Mouse (Mus musculus): Measurements from ENCODE around the gene Rhob. TPM values are rescaled to one million over a fixed set of nuclear protein-coding genes. Genes with fewer than 3 reads are reported as not detected.

The Rhob gene
- polyA plus RNA-seq, 1 experiment from 2014 or later = 7.5 TPM

DNA sequence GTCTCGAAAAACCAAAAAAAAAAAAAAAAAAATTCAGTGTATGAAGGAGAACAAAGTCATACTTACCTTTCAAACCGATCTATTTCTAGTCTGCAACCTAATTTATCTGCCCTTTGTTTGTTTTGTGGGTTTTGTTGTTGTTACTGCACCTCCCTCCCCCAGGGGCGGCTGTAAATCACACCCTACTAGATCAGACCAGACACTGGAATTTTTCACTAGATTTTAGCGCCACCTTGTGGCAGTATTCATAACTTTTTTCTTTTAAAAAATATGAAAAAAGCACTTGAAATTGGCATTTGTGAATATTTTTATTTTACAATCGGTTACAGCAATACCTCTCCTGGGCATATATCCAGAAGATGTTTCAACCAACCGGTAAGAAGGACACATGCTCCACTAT, 2.7 kb upstream of the Rhob start:
- no peak for ATAC-seq (ENCODE audit: insufficient read depth)
- no peaks in the 10 kb centered on the region for H3K36me3 ChIP-seq (replicated peaks)
- peaks cover 27% of the 10 kb centered on the region for H3K27me3 ChIP-seq
- no peak overlapping the region for H3K27ac ChIP-seq (replicated peaks)
- H3K4me1 ChIP-seq (replicated peaks) = peaks cover 30% of the 10 kb centered on the region
- no peaks in the 10 kb centered on the region for H3K9me3 ChIP-seq (replicated peaks)
- H3K9ac ChIP-seq = no peak overlapping the region
- H3K4me2 ChIP-seq = no peak overlapping the region
- WGBS (ENCODE audit: insufficient replicate concordance) = 15% methylated on average over 6 of the region's 6 CpGs
- H3K4me3 ChIP-seq (replicated peaks) = no peak overlapping the region

DNA sequence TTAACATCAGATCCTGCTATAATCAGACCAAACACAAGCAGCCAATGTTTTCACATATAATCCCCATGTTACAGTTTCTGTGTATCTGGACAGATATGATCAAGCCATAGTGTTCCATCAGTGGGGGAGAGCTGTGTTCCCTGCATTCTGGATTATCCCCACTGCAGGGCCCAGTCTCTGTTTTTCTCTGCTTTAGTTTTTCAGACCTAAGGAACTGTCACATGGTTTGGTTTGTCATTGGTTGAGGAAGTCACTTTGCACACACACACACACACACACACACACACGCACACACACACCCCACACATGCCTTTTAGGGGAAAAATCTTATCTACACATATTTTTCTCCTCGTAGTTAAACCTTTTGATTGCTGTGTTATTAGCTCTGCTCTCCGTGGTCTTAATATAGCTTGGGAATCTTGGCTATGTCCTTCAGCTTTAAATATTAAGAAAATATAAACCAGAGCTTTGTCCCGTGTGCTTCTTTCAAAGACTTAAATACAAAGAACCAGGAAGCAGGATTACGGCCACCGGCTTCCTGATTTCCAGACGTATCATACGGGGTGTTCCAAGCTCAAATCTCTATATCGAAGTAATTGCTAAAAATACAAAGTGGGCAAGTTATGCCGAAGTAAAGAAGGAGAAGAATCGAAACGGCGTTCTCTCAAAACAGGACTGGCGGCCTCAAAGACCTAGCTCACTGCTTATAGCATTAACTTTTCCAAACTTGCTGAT, 1.9 kb upstream of the Rhob start:
- no peak overlapping the region for H3K4me2 ChIP-seq
- H3K4me1 ChIP-seq (replicated peaks) = peaks cover 28% of the 10 kb centered on the region
- no peak for ATAC-seq (ENCODE audit: insufficient read depth)
- no peak overlapping the region for H3K27ac ChIP-seq (replicated peaks)
- no peaks in the 10 kb centered on the region for H3K36me3 ChIP-seq (replicated peaks)
- H3K4me3 ChIP-seq (replicated peaks) = no peak overlapping the region
- no peak overlapping the region for H3K9ac ChIP-seq
- H3K9me3 ChIP-seq (replicated peaks) = no peaks in the 10 kb centered on the region
- H3K27me3 ChIP-seq = peaks cover 27% of the 10 kb centered on the region
- 63% methylated on average over 14 of the region's 14 CpGs for WGBS (ENCODE audit: insufficient replicate concordance)

DNA sequence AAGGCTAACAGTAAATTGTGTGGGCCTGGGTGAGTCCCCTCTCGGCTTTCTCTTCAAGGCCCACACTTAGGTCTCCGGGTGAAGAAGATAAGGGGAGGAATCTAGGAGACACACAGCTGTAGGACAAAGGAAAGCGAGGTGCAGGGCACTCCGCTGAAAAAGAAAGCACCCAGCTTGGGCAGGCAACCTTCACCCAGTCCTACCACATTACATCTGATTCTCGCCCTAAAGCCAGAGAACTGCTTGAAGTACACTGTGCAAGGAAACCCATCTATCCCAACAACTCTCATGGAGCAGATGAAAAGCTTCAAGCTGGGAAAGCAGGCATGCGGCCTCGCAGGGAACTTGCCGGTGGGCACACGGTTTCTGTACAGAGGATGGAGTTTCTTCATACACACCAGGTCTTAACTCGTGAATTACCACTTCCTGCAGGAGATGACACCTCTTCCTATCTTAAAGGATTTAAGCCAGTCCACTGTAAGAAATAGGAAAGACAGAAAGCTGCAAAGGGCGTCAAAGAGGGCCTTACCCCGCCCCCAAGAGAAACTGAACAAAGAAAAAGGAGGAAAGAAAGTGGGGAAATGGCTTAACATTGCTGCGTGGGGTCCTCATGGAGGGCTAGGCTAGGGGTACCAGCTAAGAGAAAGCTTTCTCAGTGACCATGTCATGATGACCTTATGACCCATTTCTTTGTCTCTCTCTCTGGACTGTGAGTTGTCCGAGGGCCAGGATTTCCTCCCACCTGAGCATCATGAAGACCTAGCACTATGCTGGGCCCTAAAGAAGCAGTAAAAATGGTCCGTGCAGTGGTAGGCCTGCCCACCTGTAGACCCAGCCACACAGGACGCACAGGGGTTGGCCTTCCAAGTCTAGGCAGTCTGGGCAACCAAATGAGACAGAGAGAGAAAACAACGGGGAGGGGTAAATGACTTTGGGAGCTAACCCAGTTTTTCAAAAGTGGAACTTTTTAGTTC, 1.1 kb upstream of the Rhob start:
- no peaks in the 10 kb centered on the region for H3K9me3 ChIP-seq (replicated peaks)
- H3K4me1 ChIP-seq (replicated peaks) = peaks cover 35% of the 10 kb centered on the region
- H3K27me3 ChIP-seq = peaks cover 27% of the 10 kb centered on the region
- H3K9ac ChIP-seq = peak overlapping the region; percentile 61
- peak overlapping the region; percentile 69 for H3K4me3 ChIP-seq (replicated peaks)
- 37% methylated on average over 17 of the region's 17 CpGs for WGBS (ENCODE audit: insufficient replicate concordance)
- peak overlapping the region; percentile 88 for H3K4me2 ChIP-seq
- peak overlapping the region; percentile 61 for H3K27ac ChIP-seq (replicated peaks)
- ATAC-seq (ENCODE audit: insufficient read depth) = no peak
- H3K36me3 ChIP-seq (replicated peaks) = no peaks in the 10 kb centered on the region

DNA sequence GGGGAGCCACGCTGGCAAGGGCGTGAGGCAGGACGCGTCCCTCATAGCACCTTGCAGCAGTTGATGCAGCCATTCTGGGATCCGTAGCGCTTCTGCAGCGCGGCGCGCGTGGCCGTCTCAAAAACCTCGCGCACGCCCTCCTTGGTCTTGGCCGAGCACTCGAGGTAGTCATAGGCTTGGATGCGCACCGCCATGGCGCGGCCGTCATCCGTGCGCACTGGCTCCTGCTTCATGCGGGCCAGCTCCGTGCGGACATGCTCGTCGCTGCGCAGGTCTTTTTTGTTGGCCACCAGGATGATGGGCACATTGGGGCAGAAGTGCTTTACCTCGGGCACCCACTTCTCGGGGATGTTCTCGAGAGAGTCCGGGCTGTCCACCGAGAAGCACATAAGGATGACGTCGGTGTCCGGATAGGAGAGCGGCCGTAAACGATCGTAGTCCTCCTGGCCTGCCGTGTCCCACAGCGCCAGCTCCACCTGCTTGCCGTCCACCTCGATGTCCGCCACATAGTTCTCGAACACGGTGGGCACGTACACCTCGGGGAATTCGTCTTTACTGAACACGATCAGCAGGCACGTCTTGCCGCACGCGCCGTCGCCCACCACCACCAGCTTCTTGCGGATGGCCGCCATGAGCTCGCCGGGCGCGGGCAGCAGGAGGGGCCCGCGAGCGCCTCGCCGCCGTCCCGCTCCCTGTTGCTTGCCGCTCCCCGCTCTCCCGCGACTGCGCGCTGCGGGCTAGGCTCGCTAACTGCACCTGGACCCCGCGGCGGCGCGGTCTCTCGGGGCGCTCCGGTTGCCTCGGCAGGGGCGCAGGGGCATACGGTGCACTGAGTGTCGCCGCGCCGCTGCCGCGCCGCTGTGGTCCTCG, 573 bp downstream of the Rhob start:
- Histone ChIP-seq H3K4me2 (peak overlapping the region; percentile 88), H3K4me1 (replicated peaks) (peaks cover 38% of the 10 kb centered on the region), H3K27ac (replicated peaks) (peak overlapping the region; percentile 86), H3K9ac (peak overlapping the region; percentile 70), H3K36me3 (replicated peaks) (no peaks in the 10 kb centered on the region), H3K4me3 (replicated peaks) (peak overlapping the region; percentile 69), H3K27me3 (peaks cover 27% of the 10 kb centered on the region), H3K9me3 (replicated peaks) (no peaks in the 10 kb centered on the region)
- under 1% methylated on average over 99 of the region's 99 CpGs for WGBS (ENCODE audit: insufficient replicate concordance)
- peak; percentile 46 for ATAC-seq (ENCODE audit: insufficient read depth)

DNA sequence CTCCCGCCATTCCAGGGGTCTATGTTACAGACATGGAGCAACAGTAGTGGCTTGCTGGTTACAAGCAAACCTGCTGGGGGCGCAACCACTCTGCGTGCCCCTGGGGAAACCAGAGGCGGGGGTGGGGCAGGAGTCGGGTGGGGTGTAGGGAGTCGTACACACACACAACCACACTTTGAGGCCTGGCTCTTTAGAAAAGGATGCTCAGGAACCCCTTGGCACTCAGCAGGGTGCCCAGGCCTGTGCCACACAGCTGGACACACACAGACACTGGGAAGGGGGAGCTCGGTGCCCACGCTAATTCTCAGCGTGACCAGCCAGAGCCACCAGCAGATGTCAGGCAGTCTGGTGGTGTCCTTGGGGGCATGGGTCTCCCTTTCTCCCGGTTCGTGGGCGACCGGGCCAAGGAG, 1.2 kb downstream of the Rhob start:
- Histone ChIP-seq H3K4me2 (peak overlapping the region; percentile 88), H3K9ac (peak overlapping the region; percentile 70), H3K27me3 (peaks cover 27% of the 10 kb centered on the region), H3K9me3 (replicated peaks) (no peaks in the 10 kb centered on the region), H3K27ac (replicated peaks) (peak overlapping the region; percentile 86), H3K36me3 (replicated peaks) (no peaks in the 10 kb centered on the region), H3K4me1 (replicated peaks) (peaks cover 38% of the 10 kb centered on the region), H3K4me3 (replicated peaks) (peak overlapping the region; percentile 69)
- ATAC-seq (ENCODE audit: insufficient read depth) = no peak
- 5% methylated on average over 13 of the region's 13 CpGs for WGBS (ENCODE audit: insufficient replicate concordance)

DNA sequence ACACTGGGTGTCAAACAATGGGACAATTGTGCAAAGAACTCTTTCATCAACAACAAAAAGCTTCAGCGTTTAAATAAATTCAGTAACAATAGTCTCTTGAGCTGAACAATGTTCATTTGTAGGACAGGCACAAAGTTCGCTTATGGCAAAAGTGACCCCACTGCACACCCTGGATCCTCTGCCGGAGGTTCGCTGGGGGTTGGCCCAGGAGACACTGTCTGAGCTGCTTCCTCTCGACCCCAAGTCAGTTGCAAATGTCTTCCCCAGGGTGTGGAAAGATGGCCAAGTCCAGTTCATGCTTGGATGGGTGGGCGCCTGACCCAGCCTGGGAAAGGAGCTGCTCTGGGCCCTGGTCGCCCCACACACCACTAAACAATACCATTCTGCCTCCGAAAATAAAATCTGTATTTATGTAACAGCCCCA, 1.6 kb downstream of the Rhob start:
- H3K9ac ChIP-seq = peak overlapping the region; percentile 70; the same call in 1 of the 2 replicates
- peaks cover 38% of the 10 kb centered on the region for H3K4me1 ChIP-seq (replicated peaks)
- ATAC-seq (ENCODE audit: insufficient read depth) = no peak
- peaks cover 27% of the 10 kb centered on the region for H3K27me3 ChIP-seq
- peak overlapping the region; percentile 69 for H3K4me3 ChIP-seq (replicated peaks)
- WGBS (ENCODE audit: insufficient replicate concordance) = 30% methylated on average over 8 of the region's 8 CpGs
- H3K27ac ChIP-seq (replicated peaks) = peak overlapping the region; percentile 86
- H3K9me3 ChIP-seq (replicated peaks) = no peaks in the 10 kb centered on the region
- peak overlapping the region; percentile 88 for H3K4me2 ChIP-seq
- no peaks in the 10 kb centered on the region for H3K36me3 ChIP-seq (replicated peaks)

DNA sequence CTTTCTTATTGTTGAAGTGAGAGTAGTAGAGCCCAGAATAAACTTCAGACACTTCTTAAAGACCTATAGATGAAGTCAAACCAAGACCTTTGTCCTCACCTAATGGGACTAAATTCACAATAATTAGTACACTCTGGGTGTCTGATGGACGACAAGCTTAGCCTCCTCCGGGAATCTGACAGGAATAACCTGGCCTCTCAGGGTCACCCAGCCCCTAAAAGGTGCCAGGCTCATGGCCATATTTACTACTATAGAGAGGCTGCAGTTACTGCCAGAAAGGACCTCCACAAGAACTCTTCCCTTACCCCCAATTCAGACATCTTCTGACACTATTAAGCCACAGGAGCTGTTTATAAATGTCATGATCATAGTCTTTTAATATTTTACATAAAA, 2.5 kb downstream of the Rhob start:
- H3K27me3 ChIP-seq = peaks cover 27% of the 10 kb centered on the region
- H3K9ac ChIP-seq = no peak overlapping the region
- H3K4me1 ChIP-seq (replicated peaks) = peaks cover 38% of the 10 kb centered on the region
- peak overlapping the region; percentile 29 for H3K4me2 ChIP-seq
- no peaks in the 10 kb centered on the region for H3K9me3 ChIP-seq (replicated peaks)
- no peak overlapping the region for H3K27ac ChIP-seq (replicated peaks)
- no peak for ATAC-seq (ENCODE audit: insufficient read depth)
- no peak overlapping the region for H3K4me3 ChIP-seq (replicated peaks)
- no peaks in the 10 kb centered on the region for H3K36me3 ChIP-seq (replicated peaks)
- 38% methylated on average over 2 of the region's 2 CpGs for WGBS (ENCODE audit: insufficient replicate concordance)

DNA sequence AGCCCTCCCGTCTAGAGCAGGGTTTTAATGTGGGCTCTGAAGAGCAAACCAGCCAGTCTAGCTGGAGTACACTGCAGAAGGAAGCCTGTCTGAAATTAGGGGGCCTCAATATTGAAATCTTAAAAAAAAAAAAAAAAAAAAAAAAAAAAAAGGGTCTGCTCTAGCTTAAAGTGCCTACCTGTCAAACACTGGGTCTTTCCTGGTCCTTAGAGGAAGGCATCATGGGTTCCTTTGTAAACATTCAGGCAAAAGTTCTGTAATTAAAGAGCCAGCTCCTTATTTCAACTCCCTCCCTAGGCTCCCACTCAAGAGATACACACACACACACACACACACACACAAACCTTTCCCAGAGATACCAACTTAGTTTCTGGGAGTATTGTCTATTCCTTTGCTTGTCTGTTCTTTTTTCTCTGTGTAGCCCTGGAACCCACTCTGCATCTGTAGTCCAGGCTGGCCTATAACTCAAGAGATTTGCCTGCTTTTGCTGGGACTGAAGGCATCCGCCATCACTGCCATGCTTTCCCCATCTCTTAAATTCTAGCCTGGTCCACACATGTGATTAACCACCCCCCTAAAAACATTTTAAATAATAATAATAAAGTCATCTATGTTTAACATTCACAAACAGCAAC, 3.0 kb downstream of the Rhob start:
- ATAC-seq (ENCODE audit: insufficient read depth) = no peak
- Histone ChIP-seq H3K36me3 (replicated peaks) (no peaks in the 10 kb centered on the region), H3K9me3 (replicated peaks) (no peaks in the 10 kb centered on the region), H3K4me3 (replicated peaks) (no peak overlapping the region), H3K27ac (replicated peaks) (0 out of 2 replicates have a peak overlapping the region, but pooled peaks have one; percentile 20), H3K27me3 (peaks cover 27% of the 10 kb centered on the region), H3K9ac (no peak overlapping the region), H3K4me1 (replicated peaks) (peaks cover 38% of the 10 kb centered on the region), H3K4me2 (peak overlapping the region; percentile 15)
- WGBS (ENCODE audit: insufficient replicate concordance) = 51% methylated on average over 2 of the region's 2 CpGs

DNA sequence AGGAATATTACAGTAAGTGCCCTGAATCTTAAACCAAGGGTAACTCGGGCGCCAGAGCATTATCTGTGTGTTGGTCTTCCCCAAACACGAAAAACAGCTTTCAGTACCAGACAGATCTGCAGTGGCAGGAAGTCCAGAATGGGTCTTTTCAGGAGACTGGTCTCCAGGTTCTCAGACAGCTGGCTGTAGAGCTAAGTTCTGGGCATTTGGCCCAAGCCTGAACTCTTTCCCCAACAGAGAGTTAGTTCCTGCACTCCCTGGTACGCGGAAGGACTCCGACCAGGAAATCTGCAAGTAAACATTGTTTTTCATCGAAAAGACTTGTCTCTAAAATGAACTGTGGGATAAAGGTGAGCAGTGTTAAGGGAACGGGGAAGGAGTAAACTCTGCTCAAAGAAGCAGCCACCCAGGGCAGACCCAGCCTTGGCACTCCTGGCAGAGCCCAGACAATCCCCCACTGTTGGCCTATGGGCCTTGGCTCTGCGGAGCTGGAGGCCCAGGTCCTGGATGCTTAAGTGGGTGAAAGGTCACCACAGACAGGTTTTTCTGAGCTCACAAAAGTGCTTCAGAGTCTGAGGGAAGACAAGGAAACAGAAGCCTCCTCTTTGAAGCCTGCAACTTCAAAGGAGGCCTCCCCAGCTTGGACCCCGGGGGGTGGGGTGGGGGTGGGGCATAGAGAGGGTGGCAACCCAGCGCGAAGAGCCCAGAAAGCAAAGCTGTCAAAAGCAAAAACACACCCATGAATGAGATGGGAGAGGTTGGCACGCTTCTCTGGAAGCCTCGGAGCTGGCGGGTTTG, 3.7 kb downstream of the Rhob start:
- ATAC-seq (ENCODE audit: insufficient read depth) = no peak
- Histone ChIP-seq H3K4me3 (replicated peaks) (no peak overlapping the region), H3K4me1 (replicated peaks) (peaks cover 32% of the 10 kb centered on the region), H3K36me3 (replicated peaks) (no peaks in the 10 kb centered on the region), H3K27ac (replicated peaks) (peak overlapping the region; percentile 20; the same call in 1 of the 2 replicates), H3K9me3 (replicated peaks) (no peaks in the 10 kb centered on the region), H3K9ac (no peak overlapping the region), H3K27me3 (peaks cover 25% of the 10 kb centered on the region), H3K4me2 (peak overlapping the region; percentile 15; the same call in 1 of the 2 replicates)
- WGBS (ENCODE audit: insufficient replicate concordance) = 38% methylated on average over 15 of the region's 15 CpGs

DNA sequence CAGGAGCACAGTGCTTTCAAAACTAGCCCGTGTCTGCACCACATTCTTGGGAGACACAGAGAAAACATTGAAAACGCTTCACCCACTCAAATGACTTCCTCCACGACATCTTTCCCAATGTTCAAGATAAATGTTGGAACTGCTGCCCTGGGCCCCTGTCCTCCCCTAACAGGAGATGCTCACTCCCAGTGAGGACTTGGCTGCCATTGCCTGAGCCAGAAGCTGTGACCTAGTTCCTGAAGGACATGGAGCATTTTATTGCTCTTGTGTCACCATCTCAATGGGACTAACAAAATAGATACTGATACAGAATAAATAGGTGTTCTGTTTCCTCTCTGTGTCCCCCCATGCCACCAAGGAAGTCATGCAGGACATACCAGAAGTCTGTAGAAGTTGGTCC, 5.1 kb downstream of the Rhob start:
- Histone ChIP-seq H3K4me1 (replicated peaks) (peaks cover 21% of the 10 kb centered on the region), H3K9ac (no peak overlapping the region), H3K9me3 (replicated peaks) (no peaks in the 10 kb centered on the region), H3K4me2 (no peak overlapping the region), H3K36me3 (replicated peaks) (no peaks in the 10 kb centered on the region), H3K27ac (replicated peaks) (no peak overlapping the region), H3K4me3 (replicated peaks) (no peak overlapping the region), H3K27me3 (peaks cover 17% of the 10 kb centered on the region)
- WGBS (ENCODE audit: insufficient replicate concordance) = 58% methylated on average over 3 of the region's 3 CpGs
- ATAC-seq (ENCODE audit: insufficient read depth) = no peak
